Mouse (Mus musculus) hindbrain, embryonic 16.5 days (tissue): ENCODE measurements around the gene Cabp7. TPM values are rescaled to one million over a fixed set of nuclear protein-coding genes. Genes with fewer than 3 reads are reported as not detected.

Source experiments
- ATAC-seq: fragments of 200-750 bp; cut with Nextera tagmentation; 2 replicates; pipeline ENCODE4 v1.8.0; 2017; ENCODE audit warnings: moderate TSS enrichment, moderate library complexity
- H3K27ac ChIP-seq: fragments of 300-500 bp; sonication (generic); 2 replicates; pipeline ENCODE4 v1.5.1; 2014; ENCODE audit warnings: low read depth, mild to moderate bottlenecking, control low read depth, low read length, moderate library complexity
- H3K27me3 ChIP-seq: fragments of 300-500 bp; sonication (generic); replicated peaks from 2 replicates; pipeline ENCODE4 v1.6.1; 2014; ENCODE audit warnings: low read length; ENCODE audit not compliant: control insufficient read depth, insufficient read depth
- H3K36me3 ChIP-seq: fragments of 300-500 bp; sonication (generic); 2 replicates; pipeline ENCODE4 v1.6.1; 2014; ENCODE audit warnings: mild to moderate bottlenecking, low read length, moderate library complexity, mixed read lengths; ENCODE audit not compliant: control insufficient read depth, insufficient read depth
- H3K4me1 ChIP-seq: fragments of 300-500 bp; sonication (generic); 2 replicates; pipeline ENCODE4 v1.6.1; 2014; ENCODE audit warnings: low read depth, low read length; ENCODE audit not compliant: control insufficient read depth, insufficient read depth
- H3K4me2 ChIP-seq: fragments of 300-500 bp; sonication (generic); 2 replicates; pipeline ENCODE4 v1.6.1; 2014; ENCODE audit warnings: mild to moderate bottlenecking, low read length, control low read depth, moderate library complexity
- H3K4me3 ChIP-seq: fragments of 300-500 bp; sonication (generic); 2 replicates; pipeline ENCODE4 v1.5.1; 2014; ENCODE audit warnings: mild to moderate bottlenecking, low read length, control low read depth, moderate library complexity
- H3K9ac ChIP-seq: fragments of 300-500 bp; sonication (generic); 2 replicates; pipeline ENCODE4 v1.6.1; 2014; ENCODE audit warnings: low read depth, mild to moderate bottlenecking, control low read depth, low read length, moderate library complexity
- H3K9me3 ChIP-seq: fragments of 300-500 bp; sonication (generic); 2 replicates; pipeline ENCODE4 v1.6.1; 2014; ENCODE audit warnings: mild to moderate bottlenecking, low read length, moderate library complexity; ENCODE audit not compliant: control insufficient read depth
- WGBS: fragments of 180-500 bp; shearing (Covaris S2); extraction: QIAGEN DNeasy Blood & Tissue Kit; methylation state at CpG from one replicate; pipeline ENCODE4 v1.1.7; 2014; 5-methylcytosine and 5-hydroxymethylcytosine counted together
- polyA plus RNA-seq: library from polyadenylated mRNA; unstranded; fragments of >200 nt; fragmentation: Nextera tagmentation; extraction: Ambion mirVana; gene quantifications from 2 replicates; pipeline ENCODE4 v1.2.1, GENCODE M21; 2015

Cabp7 gene
- polyA plus RNA-seq, 1 experiment from 2014 or later, result 2.0 TPM

- Histone ChIP-seq H3K4me3 (no peak overlapping the region), H3K9ac (no peak overlapping the region), H3K4me2 (no peak overlapping the region), H3K27ac (no peak overlapping the region), H3K4me1 (peaks cover 6% of the 10 kb centered on the region), H3K9me3 (no peaks in the 10 kb centered on the region), H3K36me3 (no peaks in the 10 kb centered on the region), H3K27me3 (peaks cover 14% of the 10 kb centered on the region; the same call in 1 of the 2 replicates)
- 77% methylated on average over 5 of the region's 5 CpGs for WGBS
- no peak for ATAC-seq
These were observed 5.8 kb downstream of the Cabp7 start for GRCm38 (mm10) chr11:4740785-4741184.

- no peak overlapping the region for H3K9ac ChIP-seq
- no peak overlapping the region for H3K4me3 ChIP-seq
- 93% methylated on average over 16 of the region's 16 CpGs for whole genome bisulfite sequencing
- H3K4me1 ChIP-seq, result no peaks in the 10 kb centered on the region
- no peaks in the 10 kb centered on the region for H3K36me3 ChIP-seq
- no peaks in the 10 kb centered on the region for H3K9me3 ChIP-seq
- ATAC-seq, result no peak
- H3K27ac ChIP-seq, result no peak overlapping the region
- no peak overlapping the region for H3K4me2 ChIP-seq
- H3K27me3 ChIP-seq, result no peaks in the 10 kb centered on the region
These were observed 7.9 kb downstream of the Cabp7 start for GRCm38 (mm10) chr11:4738719-4739118.

- peak; percentile 49 for ATAC-seq
- Histone ChIP-seq H3K4me1 (no peaks in the 10 kb centered on the region), H3K4me3 (no peak overlapping the region), H3K9me3 (no peaks in the 10 kb centered on the region), H3K9ac (no peak overlapping the region), H3K27me3 (no peaks in the 10 kb centered on the region), H3K27ac (no peak overlapping the region), H3K36me3 (no peaks in the 10 kb centered on the region), H3K4me2 (no peak overlapping the region)
- WGBS, result 64% methylated on average over 10 of the region's 10 CpGs
These were observed 8.9 kb downstream of the Cabp7 start for GRCm38 (mm10) chr11:4737682-4738081.

GRCm38 (mm10) chr11:4736355-4736754 is 10.2 kb downstream of the Cabp7 start:
- Histone ChIP-seq H3K4me2 (no peak overlapping the region), H3K9me3 (no peaks in the 10 kb centered on the region), H3K4me1 (no peaks in the 10 kb centered on the region), H3K36me3 (no peaks in the 10 kb centered on the region), H3K9ac (no peak overlapping the region), H3K4me3 (no peak overlapping the region), H3K27ac (no peak overlapping the region), H3K27me3 (no peaks in the 10 kb centered on the region)
- 42% methylated on average over 6 of the region's 6 CpGs for WGBS
- no peak for ATAC-seq

GRCm38 (mm10) chr11:4734179-4734578 is 12.4 kb downstream of the Cabp7 start:
- H3K4me1 ChIP-seq, result no peaks in the 10 kb centered on the region; the same call in 1 of the 2 replicates
- H3K9ac ChIP-seq, result no peak overlapping the region
- H3K9me3 ChIP-seq, result no peaks in the 10 kb centered on the region
- no peak overlapping the region for H3K4me2 ChIP-seq
- no peaks in the 10 kb centered on the region for H3K27me3 ChIP-seq
- H3K27ac ChIP-seq, result no peak overlapping the region
- ATAC-seq, result no peak
- no peak overlapping the region for H3K4me3 ChIP-seq
- H3K36me3 ChIP-seq, result no peaks in the 10 kb centered on the region
- 30% methylated on average over 12 of the region's 12 CpGs for WGBS

- WGBS, result 64% methylated on average over 7 of the region's 7 CpGs
- ATAC-seq, result no peak
- H3K36me3 ChIP-seq, result no peaks in the 10 kb centered on the region
- no peak overlapping the region for H3K4me3 ChIP-seq
- H3K4me2 ChIP-seq, result no peak overlapping the region
- H3K9ac ChIP-seq, result no peak overlapping the region
- H3K27me3 ChIP-seq, result no peaks in the 10 kb centered on the region
- no peaks in the 10 kb centered on the region; the same call in 1 of the 2 replicates for H3K4me1 ChIP-seq
- no peak overlapping the region for H3K27ac ChIP-seq
- no peaks in the 10 kb centered on the region for H3K9me3 ChIP-seq
These were observed 14.8 kb downstream of the Cabp7 start for GRCm38 (mm10) chr11:4731781-4732180.

GRCm38 (mm10) chr11:4730913-4731312 is 15.7 kb downstream of the Cabp7 start:
- no peak for ATAC-seq
- WGBS, result 77% methylated on average over 5 of the region's 5 CpGs
- H3K27ac ChIP-seq, result no peak overlapping the region

GRCm38 (mm10) chr11:4730096-4730495 is 16.5 kb downstream of the Cabp7 start:
- 78% methylated on average over 6 of the region's 6 CpGs for WGBS
- Histone ChIP-seq H3K9me3 (no peaks in the 10 kb centered on the region), H3K36me3 (no peaks in the 10 kb centered on the region), H3K4me1 (no peaks in the 10 kb centered on the region; the same call in 1 of the 2 replicates), H3K27ac (no peak overlapping the region), H3K4me3 (no peak overlapping the region), H3K4me2 (no peak overlapping the region), H3K9ac (no peak overlapping the region), H3K27me3 (no peaks in the 10 kb centered on the region)
- no peak for ATAC-seq

More at GRCm38 (mm10) chr11:4730913-4731312, 15.7 kb downstream of the Cabp7 start:
- no peaks in the 10 kb centered on the region; the same call in 1 of the 2 replicates for H3K4me1 ChIP-seq
- no peaks in the 10 kb centered on the region for H3K9me3 ChIP-seq
- no peak overlapping the region for H3K4me3 ChIP-seq
- no peaks in the 10 kb centered on the region for H3K27me3 ChIP-seq
- H3K4me2 ChIP-seq, result no peak overlapping the region
- H3K36me3 ChIP-seq, result no peaks in the 10 kb centered on the region
- no peak overlapping the region for H3K9ac ChIP-seq

- Histone ChIP-seq H3K36me3 (no peaks in the 10 kb centered on the region), H3K4me2 (no peak overlapping the region), H3K9ac (no peak overlapping the region), H3K27ac (no peak overlapping the region), H3K4me3 (no peak overlapping the region), H3K9me3 (no peaks in the 10 kb centered on the region), H3K27me3 (no peaks in the 10 kb centered on the region), H3K4me1 (no peaks in the 10 kb centered on the region; the same call in 1 of the 2 replicates)
- WGBS, result 40% methylated on average over 12 of the region's 12 CpGs
- ATAC-seq, result 0 out of 2 replicates have a peak, but pooled peaks have one; percentile 31
These were observed 17.0 kb downstream of the Cabp7 start for GRCm38 (mm10) chr11:4729603-4730002.

GRCm38 (mm10) chr11:4721728-4722127 is 24.9 kb downstream of the Cabp7 start:
- Histone ChIP-seq H3K36me3 (peaks cover 7% of the 10 kb centered on the region; the same call in 1 of the 2 replicates), H3K9ac (no peak overlapping the region), H3K27me3 (no peaks in the 10 kb centered on the region), H3K4me3 (no peak overlapping the region), H3K9me3 (no peaks in the 10 kb centered on the region), H3K27ac (no peak overlapping the region), H3K4me2 (no peak overlapping the region), H3K4me1 (peaks cover 2% of the 10 kb centered on the region)
- ATAC-seq, result no peak
- 79% methylated on average over 8 of the region's 8 CpGs for WGBS
